Mouse (Mus musculus) limb, embryonic 15.5 days (tissue): ENCODE measurements around the gene Pomt1. TPM values are rescaled to one million over a fixed set of nuclear protein-coding genes. Genes with fewer than 3 reads are reported as not detected.
A peak's percentile ranks its signal among the peaks of the same experiment; 100 is the strongest.

Experiments used
- ATAC-seq: fragments of 200-750 bp; cut with Nextera tagmentation; 2 replicates; pipeline ENCODE4 v1.8.0; 2017; ENCODE audit warnings: low read depth, moderate TSS enrichment; ENCODE audit not compliant: insufficient number of reproducible peaks, low FRiP score, low TSS enrichment
- H3K27ac ChIP-seq: fragments of 300-500 bp; sonication (generic); 2 replicates; pipeline ENCODE4 v1.5.1; 2015; ENCODE audit warnings: moderate library complexity, mild to moderate bottlenecking, inconsistent platforms
- H3K27me3 ChIP-seq: fragments of 300-500 bp; sonication (generic); 2 replicates; pipeline ENCODE4 v1.6.1; 2015; ENCODE audit warnings: inconsistent platforms
- H3K36me3 ChIP-seq: fragments of 300-500 bp; sonication (generic); 2 replicates; pipeline ENCODE4 v1.6.1; 2015; ENCODE audit warnings: inconsistent platforms
- H3K4me1 ChIP-seq: fragments of 300-500 bp; sonication (generic); 2 replicates; pipeline ENCODE4 v1.6.1; 2015; ENCODE audit warnings: inconsistent platforms
- H3K4me2 ChIP-seq: fragments of 300-500 bp; sonication (generic); 2 replicates; pipeline ENCODE4 v1.6.1; 2015; ENCODE audit warnings: mild to moderate bottlenecking, inconsistent platforms
- H3K4me3 ChIP-seq: fragments of 300-500 bp; sonication (generic); 2 replicates; pipeline ENCODE4 v1.5.1; 2015; ENCODE audit warnings: mild to moderate bottlenecking, inconsistent platforms
- H3K9ac ChIP-seq: fragments of 300-500 bp; sonication (generic); 2 replicates; pipeline ENCODE4 v1.6.1; 2015; ENCODE audit warnings: inconsistent platforms
- H3K9me3 ChIP-seq: fragments of 300-500 bp; sonication (generic); 2 replicates; pipeline ENCODE4 v1.6.1; 2016; ENCODE audit warnings: inconsistent platforms
- WGBS: fragments of 180-500 bp; shearing (Covaris S2); methylation state at CpG from one replicate; pipeline ENCODE4 v1.1.7; 2015; 5-methylcytosine and 5-hydroxymethylcytosine counted together
- polyA plus RNA-seq: library from polyadenylated mRNA; unstranded; fragments of >200 nt; fragmentation: Nextera tagmentation; extraction: Ambion mirVana; gene quantifications from 2 replicates; pipeline ENCODE4 v1.2.1, GENCODE M21; 2015

The Pomt1 gene
- polyA plus RNA-seq, 1 experiment from 2014 or later, result 23.9 TPM

GRCm38 (mm10) chr2:32254563-32254962 lies 18.2 kb downstream of the Pomt1 start:
- Histone ChIP-seq H3K9ac (no peak overlapping the region), H3K27me3 (no peaks in the 10 kb centered on the region), H3K9me3 (no peaks in the 10 kb centered on the region), H3K4me3 (no peak overlapping the region), H3K36me3 (peaks cover 78% of the 10 kb centered on the region), H3K4me2 (no peak overlapping the region), H3K27ac (no peak overlapping the region), H3K4me1 (peaks cover 10% of the 10 kb centered on the region)
- 76% methylated on average over 5 of the region's 5 CpGs for WGBS
- ATAC-seq, result no peak

GRCm38 (mm10) chr2:32256273-32256672 lies 19.9 kb downstream of the Pomt1 start:
- Histone ChIP-seq H3K27ac (no peak overlapping the region), H3K9me3 (no peaks in the 10 kb centered on the region), H3K4me1 (peaks cover 14% of the 10 kb centered on the region), H3K4me2 (no peak overlapping the region), H3K36me3 (peaks cover 61% of the 10 kb centered on the region), H3K27me3 (no peaks in the 10 kb centered on the region), H3K9ac (no peak overlapping the region), H3K4me3 (no peak overlapping the region)
- no peak for ATAC-seq
- WGBS, result 92% methylated on average over 11 of the region's 11 CpGs

- peak overlapping the region; percentile 70 for H3K4me2 ChIP-seq
- 52% methylated on average over 6 of the region's 6 CpGs for WGBS
- peaks cover 14% of the 10 kb centered on the region for H3K4me1 ChIP-seq
- peak overlapping the region; percentile 90 for H3K4me3 ChIP-seq
- no peak for ATAC-seq
- no peaks in the 10 kb centered on the region for H3K9me3 ChIP-seq
- H3K9ac ChIP-seq, result peak overlapping the region; percentile 79
- H3K27ac ChIP-seq, result 0 out of 2 replicates have a peak overlapping the region, but pooled peaks have one; percentile 38
- H3K36me3 ChIP-seq, result peaks cover 33% of the 10 kb centered on the region
- H3K27me3 ChIP-seq, result no peaks in the 10 kb centered on the region
Observed at GRCm38 (mm10) chr2:32258887-32259533, 22.6 kb downstream of the Pomt1 start.

- 1% methylated on average over 59 of the region's 59 CpGs for WGBS
- H3K36me3 ChIP-seq, result peaks cover 25% of the 10 kb centered on the region
Observed at GRCm38 (mm10) chr2:32259657-32260417, 23.4 kb downstream of the Pomt1 start, which contains the start of gene Uck1. TSS of gene Uck1 (minus strand) at chr2:32260159.

GRCm38 (mm10) chr2:32260635-32261034 lies 24.2 kb downstream of the Pomt1 start:
- no peaks in the 10 kb centered on the region for H3K27me3 ChIP-seq
- peaks cover 14% of the 10 kb centered on the region for H3K4me1 ChIP-seq
- H3K9me3 ChIP-seq, result no peaks in the 10 kb centered on the region
- H3K36me3 ChIP-seq, result peaks cover 24% of the 10 kb centered on the region
- 39% methylated on average over 4 of the region's 4 CpGs for WGBS
- no peak overlapping the region for H3K9ac ChIP-seq
- ATAC-seq, result no peak
- no peak overlapping the region for H3K27ac ChIP-seq
- H3K4me3 ChIP-seq, result peak overlapping the region; percentile 90
- no peak overlapping the region for H3K4me2 ChIP-seq

More at GRCm38 (mm10) chr2:32259657-32260417, 23.4 kb downstream of the Pomt1 start, which contains the start of gene Uck1:
- H3K4me3 ChIP-seq, result peak within 1 kb of the TSS; percentile 90
- H3K9ac ChIP-seq, result peak within 1 kb of the TSS; percentile 79
- ATAC-seq, result peak; percentile 77
- H3K27ac ChIP-seq, result peak within 1 kb of the TSS; percentile 68
- no peaks in the 10 kb centered on the region for H3K9me3 ChIP-seq
- H3K4me2 ChIP-seq, result peak within 1 kb of the TSS; percentile 70
- H3K4me1 ChIP-seq, result peaks cover 14% of the 10 kb centered on the region
- no peaks in the 10 kb centered on the region for H3K27me3 ChIP-seq

GRCm38 (mm10) chr2:32275823-32276222 lies 39.4 kb downstream of the Pomt1 start:
- H3K4me1 ChIP-seq, result no peaks in the 10 kb centered on the region
- H3K27me3 ChIP-seq, result no peaks in the 10 kb centered on the region
- no peaks in the 10 kb centered on the region for H3K9me3 ChIP-seq
- no peak for ATAC-seq
- no peak overlapping the region for H3K4me3 ChIP-seq
- 57% methylated on average over 3 of the region's 3 CpGs for WGBS
- H3K9ac ChIP-seq, result no peak overlapping the region
- H3K4me2 ChIP-seq, result no peak overlapping the region
- H3K36me3 ChIP-seq, result peaks cover 40% of the 10 kb centered on the region
- no peak overlapping the region for H3K27ac ChIP-seq

GRCm38 (mm10) chr2:32282289-32282688 lies 45.9 kb downstream of the Pomt1 start:
- no peak overlapping the region for H3K4me3 ChIP-seq
- no peaks in the 10 kb centered on the region for H3K27me3 ChIP-seq
- WGBS, result 91% methylated on average over 2 of the region's 2 CpGs
- no peak for ATAC-seq
- H3K9ac ChIP-seq, result no peak overlapping the region
- peaks cover 79% of the 10 kb centered on the region for H3K36me3 ChIP-seq
- no peak overlapping the region for H3K4me2 ChIP-seq
- H3K9me3 ChIP-seq, result no peaks in the 10 kb centered on the region
- H3K4me1 ChIP-seq, result peaks cover 8% of the 10 kb centered on the region
- H3K27ac ChIP-seq, result no peak overlapping the region

- Histone ChIP-seq H3K4me3 (no peak overlapping the region), H3K27me3 (no peaks in the 10 kb centered on the region), H3K4me2 (no peak overlapping the region), H3K36me3 (peaks cover 75% of the 10 kb centered on the region), H3K27ac (no peak overlapping the region), H3K4me1 (peaks cover 8% of the 10 kb centered on the region), H3K9me3 (no peaks in the 10 kb centered on the region), H3K9ac (no peak overlapping the region)
- ATAC-seq, result no peak
- 83% methylated on average over 1 of the region's 1 CpGs for WGBS
Observed at GRCm38 (mm10) chr2:32282727-32283126, 46.3 kb downstream of the Pomt1 start.

GRCm38 (mm10) chr2:32283986-32284385 lies 47.6 kb downstream of the Pomt1 start:
- H3K9me3 ChIP-seq, result no peaks in the 10 kb centered on the region
- H3K27ac ChIP-seq, result no peak overlapping the region
- H3K27me3 ChIP-seq, result no peaks in the 10 kb centered on the region
- ATAC-seq, result no peak
- H3K4me1 ChIP-seq, result peaks cover 12% of the 10 kb centered on the region
- H3K36me3 ChIP-seq, result peaks cover 62% of the 10 kb centered on the region
- no peak overlapping the region for H3K4me3 ChIP-seq
- H3K9ac ChIP-seq, result no peak overlapping the region
- no peak overlapping the region for H3K4me2 ChIP-seq
- WGBS, result 91% methylated on average over 3 of the region's 3 CpGs

GRCm38 (mm10) chr2:32287334-32287840 lies 51.0 kb downstream of the Pomt1 start, which contains the start of gene Golga2:
TSS of gene Golga2 (plus strand) at chr2:32287384.
- under 1% methylated on average over 22 of the region's 23 CpGs for WGBS
- Histone ChIP-seq H3K4me2 (peak within 1 kb of the TSS; percentile 78), H3K4me1 (peaks cover 21% of the 10 kb centered on the region), H3K4me3 (peak within 1 kb of the TSS; percentile 79), H3K9ac (peak within 1 kb of the TSS; percentile 84), H3K9me3 (no peaks in the 10 kb centered on the region), H3K36me3 (peaks cover 38% of the 10 kb centered on the region), H3K27me3 (no peaks in the 10 kb centered on the region), H3K27ac (peak within 1 kb of the TSS; percentile 83)
- ATAC-seq, result no peak; the same call in 1 of the 2 replicates

GRCm38 (mm10) chr2:32287923-32288367 lies 51.6 kb downstream of the Pomt1 start, which contains the start of gene Swi5:
TSS of gene Swi5 (minus strand) at chr2:32288075.
- peak within 1 kb of the TSS; percentile 83 for H3K27ac ChIP-seq
- ATAC-seq, result peak; percentile 99
- H3K4me3 ChIP-seq, result peak within 1 kb of the TSS; percentile 79
- peak within 1 kb of the TSS; percentile 84 for H3K9ac ChIP-seq
- peaks cover 21% of the 10 kb centered on the region for H3K4me1 ChIP-seq
- H3K9me3 ChIP-seq, result no peaks in the 10 kb centered on the region
- peak within 1 kb of the TSS; percentile 78 for H3K4me2 ChIP-seq
- WGBS, result under 1% methylated on average over 38 of the region's 41 CpGs
- peaks cover 38% of the 10 kb centered on the region for H3K36me3 ChIP-seq
- no peaks in the 10 kb centered on the region for H3K27me3 ChIP-seq
